Mouse (Mus musculus): ENCODE data around the gene Angptl4. TPM values are rescaled to one million over a fixed set of nuclear protein-coding genes. Genes with fewer than 3 reads are reported as not detected.
"Not testable (repeated sequence)": the region's sequence is repeated elsewhere in the genome, so short reads cannot be mapped to it uniquely, and the experiment has no call there.

Gene Angptl4
- total RNA-seq, 2 experiments from 2014 or later, result 9.6 to 25.8 TPM

GRCm38 (mm10) chr17:33760255-33761165, 21.1 kb downstream of the Angptl4 start, which contains the start of gene Rab11b:
TSS of gene Rab11b (minus strand) at chr17:33760530.
- DNase-seq, result peak; percentile 99
- intact Hi-C loops (cut with DNase I; ENCODE audit: low total_unique reads), result no loop called here

- peak; percentile 97 for DNase-seq
- intact Hi-C loops (cut with DNase I; ENCODE audit: low total_unique reads), result no loop called here
These were observed 21.8 kb downstream of the Angptl4 start for GRCm38 (mm10) chr17:33759767-33760254.

DNA sequence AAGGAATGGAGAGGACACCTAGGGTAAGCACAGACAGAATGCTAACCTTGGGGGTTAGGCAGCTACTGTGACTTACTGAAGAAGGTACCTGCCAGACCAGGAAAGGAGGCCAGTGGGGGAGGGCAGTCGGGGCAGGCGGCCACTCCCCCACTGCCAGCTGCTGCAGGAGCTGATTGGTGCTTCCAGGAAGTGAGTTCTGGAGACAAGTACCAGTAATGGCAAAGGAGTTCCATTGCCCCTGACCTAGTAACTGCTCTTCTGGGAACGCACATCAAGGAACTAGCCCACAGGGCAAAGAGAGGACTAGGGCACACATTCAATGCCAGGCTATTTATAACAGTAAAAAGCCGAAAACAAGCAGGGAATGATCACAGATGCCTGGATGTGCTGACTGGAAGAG, 24.4 kb downstream of the Angptl4 start:
- peak; percentile 67 for DNase-seq
- intact Hi-C loops (cut with DNase I; ENCODE audit: low total_unique reads), result no loop called here

GRCm38 (mm10) chr17:33756108-33756790, 25.4 kb downstream of the Angptl4 start:
- DNase-seq, result no peak
- intact Hi-C loops (cut with DNase I; ENCODE audit: low total_unique reads), result no loop called here

DNA sequence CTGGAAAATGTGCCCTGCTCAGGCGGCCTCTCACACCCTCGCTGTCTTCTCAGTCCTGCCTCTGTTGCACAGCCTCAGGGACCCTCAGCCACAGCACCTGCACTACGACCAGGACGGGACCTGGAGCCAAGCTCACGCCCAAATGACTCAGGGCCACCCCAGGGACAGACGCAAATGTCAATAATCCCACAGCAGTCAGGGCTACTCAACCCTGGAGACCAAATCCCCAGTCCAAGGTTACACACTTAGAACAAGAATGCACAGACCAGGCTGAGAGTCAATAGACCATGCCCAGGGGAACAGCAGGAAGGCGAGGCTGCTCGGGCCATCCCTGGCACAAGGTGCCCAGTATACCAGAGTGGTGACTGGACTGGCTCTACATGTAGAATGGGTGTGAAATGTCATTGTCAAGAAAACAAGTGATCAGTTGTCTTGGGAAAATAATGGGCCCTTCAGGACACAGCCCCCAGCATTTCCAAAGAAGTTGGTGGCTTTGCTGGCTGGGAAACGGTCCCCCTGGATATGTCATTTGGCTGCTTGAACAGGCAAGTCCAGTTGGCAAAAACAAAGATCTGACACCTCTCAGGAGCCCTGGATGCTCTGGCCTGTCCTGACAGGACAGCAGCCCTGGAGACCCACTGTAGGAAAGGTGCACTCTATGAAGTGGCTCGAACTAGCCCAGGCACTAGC, 26.1 kb downstream of the Angptl4 start:
- intact Hi-C loops (cut with DNase I; ENCODE audit: low total_unique reads), result no loop called here
- no peak for DNase-seq

DNA sequence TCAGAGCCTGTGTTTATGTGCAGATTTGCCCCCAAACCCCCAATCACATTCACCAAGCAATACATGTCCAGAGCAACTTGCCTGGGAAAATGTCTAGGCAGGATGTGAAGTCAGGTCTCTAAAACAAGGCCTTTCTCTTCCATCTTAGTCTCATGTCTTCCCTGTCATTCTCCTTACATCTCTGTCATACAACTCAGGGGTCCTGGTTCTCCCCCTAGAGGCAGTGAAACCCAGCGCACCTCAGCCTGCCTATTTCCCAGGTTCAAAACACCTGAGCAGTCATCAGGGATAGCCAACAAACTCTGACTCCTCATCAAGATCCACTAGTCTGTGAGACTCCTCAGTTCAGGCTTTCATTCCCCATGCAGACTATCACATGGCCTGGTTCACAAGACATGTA, 27.0 kb downstream of the Angptl4 start:
- no peak for DNase-seq
- intact Hi-C loops (cut with DNase I; ENCODE audit: low total_unique reads), result no loop called here

DNA sequence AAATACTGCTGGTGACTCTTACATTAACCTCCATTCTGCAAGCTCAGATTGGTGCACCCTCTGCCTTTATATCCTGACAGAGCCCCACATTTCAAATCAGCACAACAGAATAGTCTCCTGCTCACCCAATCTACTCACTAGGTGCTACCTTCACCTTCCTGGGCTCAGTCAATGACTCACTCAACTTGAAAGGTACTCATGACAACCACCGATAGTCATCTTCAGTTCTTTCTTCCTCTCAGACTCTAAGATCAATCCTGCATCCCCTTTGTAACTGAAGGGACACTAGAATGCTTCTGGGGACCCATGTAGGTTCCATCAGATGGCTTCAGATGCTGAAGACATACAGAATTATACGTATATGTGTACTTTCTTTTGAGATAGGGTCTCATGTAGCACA, 29.3 kb downstream of the Angptl4 start:
- intact Hi-C loops (cut with DNase I; ENCODE audit: low total_unique reads), result no loop called here
- no peak for DNase-seq

DNA sequence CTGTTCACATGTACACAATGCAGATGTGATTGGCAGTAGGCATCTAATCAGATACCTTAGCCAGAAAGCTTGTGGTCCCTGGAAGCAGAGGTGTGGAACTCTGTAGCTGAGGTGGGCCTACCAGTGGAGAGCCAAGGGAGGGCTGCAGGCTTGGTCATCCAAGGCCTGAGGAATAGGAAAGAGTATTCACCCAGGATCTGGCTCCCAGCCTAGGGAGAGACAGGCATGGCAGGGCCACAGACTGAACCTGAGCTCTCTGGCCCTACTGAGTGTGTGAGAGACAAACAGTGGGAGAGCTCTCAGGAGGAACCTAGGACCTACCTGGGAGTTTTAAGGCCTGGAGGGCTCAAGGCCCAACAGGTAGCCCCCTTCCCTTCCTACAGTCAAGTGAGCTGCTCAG, 30.4 kb downstream of the Angptl4 start:
- intact Hi-C loops (cut with DNase I; ENCODE audit: low total_unique reads), result no loop called here
- no peak for DNase-seq

DNA sequence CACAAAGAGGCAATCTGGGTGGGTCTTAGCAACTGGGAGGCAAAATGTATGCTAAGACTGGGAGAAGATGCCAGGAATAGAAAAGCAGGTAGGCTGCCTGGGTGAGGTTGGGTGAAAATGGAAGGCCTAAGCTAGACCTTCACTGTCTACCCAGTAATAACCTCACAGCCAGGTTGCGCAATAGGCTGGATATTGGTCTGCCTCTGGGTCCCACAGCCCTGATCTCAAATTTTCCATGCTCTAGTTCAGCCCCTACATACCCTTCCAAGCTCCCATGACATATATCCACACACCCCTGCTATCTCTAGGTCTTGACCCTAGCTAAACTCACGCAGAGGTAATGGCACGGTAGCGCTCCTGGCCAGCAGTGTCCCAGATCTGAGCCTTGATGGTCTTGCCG, 32.2 kb downstream of the Angptl4 start:
- no peak for DNase-seq
- intact Hi-C loops (cut with DNase I; ENCODE audit: low total_unique reads), result loop anchor here (5.0 kb wide), 1 partner anchor 53 kb away; no protein-coding TSS in a partner anchor

GRCm38 (mm10) chr17:33746011-33746410, 35.6 kb downstream of the Angptl4 start:
- DNase-seq, result peak; percentile 22
- intact Hi-C loops (cut with DNase I; ENCODE audit: low total_unique reads), result loop anchor here (5.0 kb wide), 1 partner anchor 56 kb away; no protein-coding TSS in a partner anchor

DNA sequence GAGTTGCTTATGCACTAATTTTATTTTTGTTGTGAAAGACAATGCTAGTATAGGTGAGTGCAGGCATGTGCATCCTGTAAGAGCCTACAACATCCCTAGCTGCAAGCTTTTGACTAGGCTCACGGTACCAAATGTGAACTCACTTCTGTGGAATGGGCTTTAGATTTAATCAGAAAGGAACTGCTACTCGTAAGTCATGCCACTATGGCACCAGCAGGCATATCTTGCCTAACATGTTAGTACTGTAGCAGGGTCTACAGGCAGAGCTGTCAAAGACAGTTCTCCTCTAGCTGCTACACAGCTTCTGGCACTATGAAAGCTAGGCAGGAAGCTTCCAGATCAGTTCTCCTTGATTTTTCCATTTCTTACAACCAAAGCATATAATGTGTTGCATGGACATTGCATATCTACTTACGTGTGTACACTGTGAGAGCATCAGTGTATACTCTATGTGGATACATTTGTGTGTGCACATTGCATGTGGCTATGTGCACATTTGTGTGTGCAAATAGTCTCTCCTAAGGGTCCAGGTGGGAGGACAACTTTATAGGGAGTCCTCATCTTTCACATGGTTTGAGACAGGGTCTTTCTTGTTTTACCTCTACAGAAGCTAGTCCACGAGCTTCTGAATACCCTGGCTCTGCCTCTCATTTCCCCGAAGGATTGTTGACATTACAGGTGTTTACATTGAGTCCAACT, 36.8 kb downstream of the Angptl4 start:
- DNase-seq, result no peak
- intact Hi-C loops (cut with DNase I; ENCODE audit: low total_unique reads), result loop anchor here (5.0 kb wide), 1 partner anchor 57 kb away; no protein-coding TSS in a partner anchor

DNA sequence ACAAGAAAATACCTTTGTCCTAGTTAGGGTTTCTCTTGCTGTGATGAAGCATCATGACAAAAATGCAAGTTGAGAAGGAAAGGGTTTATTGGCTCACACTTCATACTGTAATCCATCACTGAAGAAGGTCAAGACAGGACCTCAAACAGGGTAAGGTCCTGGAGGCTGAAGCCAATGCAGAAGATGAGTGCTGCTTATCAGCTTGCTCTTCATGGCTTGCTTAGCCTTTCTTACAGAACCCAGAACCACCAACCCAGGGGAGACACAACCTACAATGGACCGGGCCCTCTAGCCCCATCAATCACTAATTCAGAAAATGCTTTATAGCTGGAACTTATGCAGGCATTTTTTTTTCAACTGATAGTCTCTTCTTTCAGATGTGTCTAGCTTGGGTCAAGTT, 39.2 kb downstream of the Angptl4 start:
- intact Hi-C loops (cut with DNase I; ENCODE audit: low total_unique reads), result no loop called here
- no peak for DNase-seq

GRCm38 (mm10) chr17:33733526-33733925, 48.1 kb downstream of the Angptl4 start:
- DNase-seq; intact Hi-C loops (cut with DNase I; ENCODE audit: low total_unique reads): not testable (repeated sequence)

DNA sequence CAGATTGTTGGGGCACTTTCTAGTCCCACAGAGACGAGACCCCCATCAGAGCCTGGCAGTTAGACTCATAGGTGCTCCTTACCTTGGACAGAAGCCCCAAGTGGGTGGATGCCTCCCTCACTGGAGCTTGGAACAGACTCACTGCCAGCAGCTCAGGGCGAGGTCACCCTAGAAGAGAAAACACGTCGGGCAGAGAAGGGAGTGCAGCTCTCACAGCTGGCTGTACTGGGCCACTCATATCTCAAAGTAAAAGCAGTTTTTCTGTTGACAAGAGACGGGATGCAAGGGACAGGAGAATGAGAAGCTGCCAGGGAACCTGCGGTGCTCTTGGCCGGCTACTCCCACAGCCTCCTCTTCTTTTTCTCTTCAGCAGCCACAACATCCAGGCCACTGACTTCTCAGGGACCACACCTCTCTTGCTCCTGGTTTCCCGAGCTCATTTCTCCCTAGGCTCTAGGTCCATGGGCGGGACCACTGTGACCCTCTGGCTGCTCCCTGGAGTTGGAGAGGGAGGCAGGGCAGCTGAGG, 49.0 kb downstream of the Angptl4 start:
- DNase-seq; intact Hi-C loops (cut with DNase I; ENCODE audit: low total_unique reads): not testable (repeated sequence)

- intact Hi-C loops (cut with DNase I; ENCODE audit: low total_unique reads), result no loop called here
- DNase-seq, result no peak
These were observed 52.4 kb downstream of the Angptl4 start for GRCm38 (mm10) chr17:33729215-33729614.

- DNase-seq, result no peak
- intact Hi-C loops (cut with DNase I; ENCODE audit: low total_unique reads), result no loop called here
These were observed 53.2 kb downstream of the Angptl4 start for GRCm38 (mm10) chr17:33728396-33728795.

Data from gastrocnemius, postnatal 14 days (tissue).